Mouse (Mus musculus): ENCODE data around the gene Lrrc39.

GRCm38 (mm10) chr3:116542532-116542931, 20.2 kb upstream of the Lrrc39 start:
- no peak for TF ChIP-seq CTCF (IDR thresholded peaks at IDR 0.05; ENCODE audit: borderline replicate concordance, extremely low read depth, insufficient read depth, insufficient read length)
- TF ChIP-seq POLR2A (IDR thresholded peaks at IDR 0.05; ENCODE audit: borderline replicate concordance, extremely low read depth, insufficient read depth, insufficient read length, poor library complexity, severe bottlenecking): no peak

All from brain, embryonic 14.5 days (tissue).